Mouse (Mus musculus) limb, embryonic 14.5 days (tissue): ENCODE measurements at regions not wholly inside any gene's neighbourhood (a gene's known extent, or its start where the extent isn't known, plus 50 kb on each side); places are given as distances from the start of the nearest gene placed in this dataset.

Experiments
- ATAC-seq: fragments of 200-750 bp; cut with Nextera tagmentation; 2 replicates; pipeline ENCODE4 v1.8.0; 2017; ENCODE audit warnings: low read depth, moderate number of reproducible peaks, moderate TSS enrichment; ENCODE audit not compliant: low FRiP score
- DNase-seq: peaks from one replicate; pipeline ENCODE4 v3.0.0-alpha.2; 2015; ENCODE audit warnings: low spot score
- H3K27ac ChIP-seq: fragments of 300-500 bp; sonication (generic); replicated peaks from 2 replicates; pipeline ENCODE4 v1.5.1; 2014; ENCODE audit warnings: low read depth, mild to moderate bottlenecking, low read length, moderate library complexity, mixed read lengths
- H3K27me3 ChIP-seq: fragments of 300-500 bp; sonication (generic); 2 replicates; pipeline ENCODE4 v1.6.1; 2014; ENCODE audit warnings: low read length, mixed read lengths; ENCODE audit not compliant: control insufficient read depth, insufficient read depth
- H3K36me3 ChIP-seq: fragments of 300-500 bp; sonication (generic); 2 replicates; pipeline ENCODE4 v1.6.1; 2014; ENCODE audit warnings: mild to moderate bottlenecking, low read length, moderate library complexity, mixed read lengths; ENCODE audit not compliant: control insufficient read depth, insufficient read depth
- H3K4me1 ChIP-seq: fragments of 300-500 bp; sonication (generic); 2 replicates; pipeline ENCODE4 v1.6.1; 2014; ENCODE audit warnings: antibody characterized with exemption, low read length, mixed read lengths; ENCODE audit not compliant: control insufficient read depth, insufficient read depth
- H3K4me2 ChIP-seq: fragments of 300-500 bp; sonication (generic); replicated peaks from 2 replicates; pipeline ENCODE4 v1.6.1; 2014; ENCODE audit warnings: low read depth, mild to moderate bottlenecking, low read length, moderate library complexity; ENCODE audit not compliant: severe bottlenecking
- H3K4me3 ChIP-seq: fragments of 300-500 bp; sonication (generic); replicated peaks from 2 replicates; pipeline ENCODE4 v1.5.1; 2014; ENCODE audit warnings: low read length
- H3K9ac ChIP-seq: fragments of 300-500 bp; sonication (generic); 2 replicates; pipeline ENCODE4 v1.6.1; 2014; ENCODE audit warnings: mild to moderate bottlenecking, low read depth, low read length, moderate library complexity; ENCODE audit not compliant: severe bottlenecking
- H3K9me3 ChIP-seq: fragments of 300-500 bp; sonication (generic); 2 replicates; pipeline ENCODE4 v1.6.1; 2016; ENCODE audit warnings: low read length; ENCODE audit not compliant: control insufficient read depth
- POLR2A ChIP-seq: fragments of 200-500 bp; IDR thresholded peaks from 2 replicates; pipeline ENCODE4 v1.8.0; 2012; ENCODE audit warnings: inconsistent platforms, mild to moderate bottlenecking, moderate library complexity, borderline replicate concordance; ENCODE audit not compliant: insufficient read depth, insufficient read length; ENCODE audit errors: extremely low read depth
- WGBS: fragments of 180-500 bp; shearing (Covaris S2); extraction: QIAGEN DNeasy Blood & Tissue Kit; methylation state at CpG from one replicate; pipeline ENCODE4 v1.1.7; 2014; 5-methylcytosine and 5-hydroxymethylcytosine counted together

DNA sequence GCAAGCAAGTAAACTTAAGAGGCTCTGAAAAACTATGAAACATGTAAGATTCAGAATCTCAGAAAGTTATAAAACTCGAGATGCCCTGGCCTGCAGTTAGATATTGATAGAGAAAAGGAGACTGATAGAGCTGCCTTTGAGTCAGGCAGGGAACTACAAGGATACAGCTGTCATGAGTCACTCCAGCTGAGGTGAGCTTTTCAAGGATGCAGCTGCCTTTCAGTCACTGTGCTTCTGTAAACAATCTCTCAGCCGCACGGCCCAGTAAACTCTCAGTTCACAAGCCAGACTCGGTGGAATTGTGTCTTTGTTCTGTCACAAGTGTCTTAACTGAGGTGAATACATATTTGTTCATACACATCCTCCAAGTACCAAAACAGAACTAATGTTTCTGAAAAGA is 334.9 kb upstream of the Rsrc1 start:
- Histone ChIP-seq H3K27me3 (no peaks in the 10 kb centered on the region), H3K27ac (no peak overlapping the region), H3K9ac (no peak overlapping the region), H3K36me3 (no peaks in the 10 kb centered on the region), H3K4me2 (no peak overlapping the region), H3K4me1 (peaks cover 14% of the 10 kb centered on the region), H3K9me3 (no peaks in the 10 kb centered on the region), H3K4me3 (no peak overlapping the region)
- no peak for TF ChIP-seq POLR2A
- ATAC-seq (no peak), DNase-seq (no peak)
- 27% methylated on average over 4 of the region's 4 CpGs for WGBS

DNA sequence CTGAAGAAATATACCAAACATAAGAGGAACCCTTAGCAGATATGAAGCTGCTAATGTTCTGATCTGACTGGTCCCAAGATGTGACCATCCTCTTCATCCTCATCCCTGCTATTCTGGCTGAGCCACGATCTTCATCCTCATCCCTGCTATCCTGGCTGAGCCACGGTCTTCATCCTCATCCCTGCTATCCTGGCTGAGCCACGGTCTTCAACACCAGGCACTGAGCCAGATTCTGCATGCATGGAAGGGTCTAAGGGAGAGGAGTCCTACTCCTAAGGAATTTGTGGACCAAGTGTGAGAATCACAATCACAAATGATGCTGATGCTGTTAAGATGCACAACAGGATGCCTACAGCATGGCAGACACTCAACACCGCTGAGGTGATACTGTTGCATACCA is 331.9 kb upstream of the Rsrc1 start:
- DNase-seq: no peak
- no peaks in the 10 kb centered on the region for H3K27me3 ChIP-seq
- no peak overlapping the region for H3K9ac ChIP-seq
- H3K4me3 ChIP-seq: no peak overlapping the region
- no peak overlapping the region for H3K27ac ChIP-seq
- no peaks in the 10 kb centered on the region for H3K9me3 ChIP-seq
- WGBS: 91% methylated on average over 4 of the region's 4 CpGs
- H3K4me2 ChIP-seq: no peak overlapping the region
- H3K4me1 ChIP-seq: peaks cover 21% of the 10 kb centered on the region
- no peak for ATAC-seq
- H3K36me3 ChIP-seq: no peaks in the 10 kb centered on the region
- no peak for TF ChIP-seq POLR2A

DNA sequence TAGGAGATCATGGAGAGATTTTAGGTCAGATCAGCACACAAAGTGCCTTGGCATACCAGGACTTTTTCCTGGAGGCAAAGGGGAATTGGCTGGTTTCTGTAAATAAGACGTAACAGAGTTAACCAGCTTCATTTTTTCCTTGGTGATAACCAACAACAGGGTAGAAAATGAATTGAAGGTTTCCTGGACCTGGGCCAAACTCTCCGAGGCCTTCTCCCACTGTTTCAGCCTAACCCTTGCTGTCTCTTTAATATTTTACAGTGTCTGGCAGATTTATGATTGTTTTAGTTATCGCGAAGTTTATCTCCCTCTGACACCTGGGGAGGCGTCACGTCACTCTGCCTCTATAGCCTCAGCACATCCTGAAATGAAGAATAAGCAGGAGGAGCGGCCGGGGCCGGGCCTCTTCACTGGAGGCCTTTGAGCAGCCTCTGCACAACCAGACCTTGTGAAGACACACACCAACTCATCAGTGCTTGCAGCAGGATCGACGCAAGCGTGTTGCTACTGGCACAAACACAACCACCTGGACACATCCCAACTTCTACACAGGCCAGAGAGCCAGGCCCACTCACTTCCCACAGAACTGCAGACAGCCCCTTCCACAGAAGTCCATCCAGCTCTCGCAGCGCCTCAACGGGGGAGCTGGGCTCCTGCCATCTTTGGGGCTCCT is 331.0 kb upstream of the Rsrc1 start:
- DNase-seq: peak; percentile 69
- Histone ChIP-seq H3K4me1 (peaks cover 21% of the 10 kb centered on the region), H3K9ac (no peak overlapping the region; the same call in 1 of the 2 replicates), H3K36me3 (no peaks in the 10 kb centered on the region), H3K4me3 (peak overlapping the region; percentile 19; the same call in 1 of the 2 replicates), H3K27ac (peak overlapping the region; percentile 59; the same call in 1 of the 2 replicates), H3K4me2 (peak overlapping the region; percentile 43), H3K27me3 (no peaks in the 10 kb centered on the region), H3K9me3 (no peaks in the 10 kb centered on the region)
- TF ChIP-seq POLR2A: no peak
- WGBS: 42% methylated on average over 15 of the region's 15 CpGs
- ATAC-seq: peak; percentile 77

DNA sequence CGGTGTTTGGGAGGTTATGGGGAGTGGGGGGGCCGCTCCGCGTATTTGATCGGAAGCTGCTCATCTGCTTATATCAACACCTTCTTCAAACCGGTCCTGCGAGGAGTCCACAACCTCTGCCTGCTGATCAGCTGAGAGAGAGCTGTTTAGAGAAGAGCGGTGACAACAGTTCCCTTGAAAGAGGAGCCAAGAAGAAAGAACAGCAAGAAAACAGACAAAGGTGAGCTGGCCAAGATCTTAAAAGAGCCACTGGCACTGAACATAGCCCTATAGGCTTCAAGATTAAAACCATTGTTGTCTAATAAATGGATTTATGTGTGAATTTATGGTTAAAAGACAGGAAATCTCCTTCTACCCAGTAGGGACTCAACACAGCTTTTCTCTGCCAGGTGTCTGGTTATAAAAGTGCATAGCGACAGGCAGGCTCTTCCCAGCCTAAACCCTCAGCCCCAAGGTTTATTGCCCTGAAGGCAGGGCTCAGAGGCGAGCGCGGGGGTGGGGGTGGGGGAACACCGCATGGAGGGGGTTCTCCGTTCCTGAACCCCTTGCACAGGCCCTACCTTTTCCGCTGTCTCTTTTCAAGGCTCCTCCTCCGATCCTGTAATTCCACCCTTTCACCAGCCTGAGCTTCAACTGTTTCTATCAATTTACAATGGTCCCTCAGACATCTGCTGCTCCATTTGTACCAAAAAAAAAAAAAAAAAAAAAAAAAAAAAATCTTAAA is 330.3 kb upstream of the Rsrc1 start:
- Histone ChIP-seq H3K27me3 (no peaks in the 10 kb centered on the region), H3K36me3 (no peaks in the 10 kb centered on the region), H3K9me3 (no peaks in the 10 kb centered on the region), H3K4me1 (peaks cover 21% of the 10 kb centered on the region), H3K4me3 (peak overlapping the region; percentile 19), H3K4me2 (peak overlapping the region; percentile 43), H3K27ac (peak overlapping the region; percentile 59), H3K9ac (no peak overlapping the region; the same call in 1 of the 2 replicates)
- WGBS: 21% methylated on average over 16 of the region's 16 CpGs
- DNase-seq (peak; percentile 17), ATAC-seq (peak; percentile 79)
- no peak for TF ChIP-seq POLR2A

DNA sequence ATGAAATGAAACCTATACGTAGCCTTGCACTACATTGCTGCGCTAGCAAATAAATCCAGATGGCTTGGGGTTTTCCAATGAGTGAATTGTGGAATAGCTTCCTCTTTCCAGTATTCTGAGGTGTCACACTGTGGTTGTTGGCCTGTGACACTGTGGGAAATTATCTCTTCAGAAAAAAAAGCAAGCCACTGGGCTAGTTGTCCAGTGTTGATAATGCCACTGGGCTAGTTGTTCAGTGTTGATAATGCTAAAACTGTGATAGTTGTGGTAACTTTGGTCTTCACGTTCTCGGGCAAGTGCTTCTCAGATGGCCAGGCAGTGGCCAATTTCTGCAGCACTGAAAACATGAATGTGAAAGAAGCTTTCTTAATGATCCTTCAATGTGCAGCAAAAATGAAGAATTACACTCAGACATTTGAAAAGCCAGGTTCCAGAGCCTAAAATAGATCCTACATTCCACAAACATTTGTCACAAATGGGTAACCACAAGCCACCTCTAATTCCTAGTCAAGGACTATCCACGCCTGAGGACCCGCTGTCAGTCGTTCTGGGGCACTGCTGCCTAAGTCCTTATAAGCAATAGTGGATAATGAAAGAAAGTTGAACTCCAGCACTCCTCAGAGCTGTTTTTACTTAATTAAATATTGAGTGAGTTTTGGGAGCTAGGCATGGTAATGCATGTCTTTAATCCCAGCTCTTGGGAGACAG is 328.9 kb upstream of the Rsrc1 start:
- no peak for TF ChIP-seq POLR2A
- Histone ChIP-seq H3K9ac (no peak overlapping the region), H3K4me3 (no peak overlapping the region), H3K36me3 (no peaks in the 10 kb centered on the region), H3K27me3 (no peaks in the 10 kb centered on the region), H3K27ac (no peak overlapping the region), H3K4me2 (no peak overlapping the region), H3K9me3 (no peaks in the 10 kb centered on the region), H3K4me1 (peaks cover 21% of the 10 kb centered on the region)
- no peak for ATAC-seq
- WGBS: 81% methylated on average over 7 of the region's 7 CpGs
- no peak for DNase-seq
